Mouse (Mus musculus) CH12.LX (cell line): ENCODE results near the gene Rps2.

Experiments used
- MYC ChIP-seq: IDR thresholded peaks from 2 replicates; pipeline ENCODE4 v1.6.1; 2011; ENCODE audit warnings: low read depth, mild to moderate bottlenecking, improper control_type of control experiment, low read length
- POLR2A ChIP-seq: IDR thresholded peaks from 2 replicates; pipeline ENCODE4 v1.6.1; 2011; ENCODE audit warnings: low read depth, mild to moderate bottlenecking, improper control_type of control experiment, low read length
- TCF12 ChIP-seq: IDR thresholded peaks from 2 replicates; pipeline ENCODE4 v1.6.1; 2014; ENCODE audit warnings: low read depth, mild to moderate bottlenecking, inconsistent platforms, low read length, improper control_type of control experiment

GRCm38 (mm10) chr17:24701251-24701650, 16.7 kb upstream of the Rps2 start:
- no peak for TF ChIP-seq TCF12
- no peak for TF ChIP-seq POLR2A
- no peak for TF ChIP-seq MYC
